In the genomic region with DNA sequence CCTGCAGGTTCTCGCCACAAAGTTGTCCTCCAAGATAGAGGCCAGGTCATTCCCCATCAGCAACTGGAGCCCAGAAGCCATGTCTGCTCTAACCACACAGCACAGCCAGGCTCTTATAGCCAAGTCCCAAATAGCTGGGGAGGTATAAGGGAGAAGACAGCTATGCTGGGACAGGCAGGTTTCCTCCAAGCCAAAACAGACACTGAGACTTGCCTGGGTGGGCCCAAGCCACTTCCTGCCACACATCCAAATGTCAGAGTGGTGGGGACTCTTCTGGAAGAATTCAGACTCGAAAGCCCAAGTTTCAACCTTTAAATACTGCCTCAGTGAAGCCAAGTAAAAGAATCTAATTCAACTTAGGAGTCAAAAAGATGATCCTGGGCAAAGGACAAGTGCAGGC, we compare ENCODE assay signal across 14 mouse cellular contexts. TPM values are rescaled to one million over a fixed set of nuclear protein-coding genes. Genes with fewer than 3 reads are reported as not detected.
DNase-seq lines count a peak whose midpoint lies in the region; ATAC-seq lines count a peak whose summit lies in the region.
"Had no signal": no experiment of that assay in that cellular context is flagged by ENCODE, and none has a peak within 500 bp of the region (broad histone marks: within the 10 kb centered on the region; RNA-seq: fewer than 3 reads in every experiment).

No protein-coding gene starts in this region.

- H3K4me3 ChIP-seq in forebrain, embryonic 10.5 days: no peak overlapping the region
- no peak overlapping the region for H3K4me3 ChIP-seq in forebrain, embryonic 11.5 days (ENCODE audit: low read depth, low read length)
- H3K4me3 ChIP-seq in kidney, embryonic 15.5 days (replicated peaks): no peak overlapping the region
- H3K4me3 ChIP-seq in brown adipose tissue, adult 24 weeks (ENCODE audit: insufficient read depth, low read depth, low read length): no peak overlapping the region

- H3K27me3 ChIP-seq in forebrain, embryonic 10.5 days (ENCODE audit: poor library complexity, severe bottlenecking): no peaks in the 10 kb centered on the region
- no peaks in the 10 kb centered on the region for H3K27me3 ChIP-seq in forebrain, embryonic 11.5 days (ENCODE audit: control insufficient read depth, insufficient read depth, low read length)
- H3K27me3 ChIP-seq in kidney, embryonic 15.5 days: no peaks in the 10 kb centered on the region
- H3K27me3 ChIP-seq: Patski had no signal

- 90% methylated on average over 2 of the region's 2 CpGs for WGBS in forebrain, embryonic 10.5 days
- 94% methylated on average over 2 of the region's 2 CpGs for WGBS in forebrain, embryonic 11.5 days
- WGBS in kidney, embryonic 15.5 days: 83% methylated on average over 2 of the region's 2 CpGs

- H3K9ac ChIP-seq in forebrain, embryonic 11.5 days (ENCODE audit: low read length): no peak overlapping the region
- no peak overlapping the region for H3K9ac ChIP-seq in kidney, embryonic 15.5 days

- peak overlapping the region; percentile 22 for H3K27ac ChIP-seq in forebrain, embryonic 10.5 days
- H3K27ac ChIP-seq in forebrain, embryonic 11.5 days (ENCODE audit: low read depth, low read length): no peak overlapping the region
- H3K27ac ChIP-seq in kidney, embryonic 15.5 days: peak overlapping the region; percentile 56
- peak overlapping the region; percentile 28; the same call in 1 of the 2 replicates for H3K27ac ChIP-seq in brown adipose tissue, adult 24 weeks (replicated peaks; ENCODE audit: low read depth, low read length)

- peaks cover 64% of the 10 kb centered on the region for H3K36me3 ChIP-seq in forebrain, embryonic 10.5 days (replicated peaks)
- no peaks in the 10 kb centered on the region for H3K36me3 ChIP-seq in forebrain, embryonic 11.5 days (ENCODE audit: control insufficient read depth, insufficient read depth, low read length)
- peaks cover 8% of the 10 kb centered on the region for H3K36me3 ChIP-seq in kidney, embryonic 15.5 days

- peaks cover 48% of the 10 kb centered on the region for H3K4me1 ChIP-seq in forebrain, embryonic 10.5 days
- H3K4me1 ChIP-seq in forebrain, embryonic 11.5 days (replicated peaks; ENCODE audit: control insufficient read depth, insufficient read depth, low read length): no peaks in the 10 kb centered on the region
- peaks cover 57% of the 10 kb centered on the region for H3K4me1 ChIP-seq in kidney, embryonic 15.5 days
- peaks cover 65% of the 10 kb centered on the region for H3K4me1 ChIP-seq in brown adipose tissue, adult 24 weeks (ENCODE audit: control insufficient read depth, insufficient read depth, insufficient read length, low read length)

- no peak for DNase-seq in forebrain, embryonic 10.5 days (ENCODE audit: extremely low spot score, low spot score)
- no peak for DNase-seq in forebrain, embryonic 11.5 days (ENCODE audit: low spot score)
- no peak for DNase-seq in kidney, postnatal 14 days
- peak; percentile 19 to 45 for DNase-seq in thymus, postnatal 10 days (ENCODE audit: low spot score in 2 of 2)
- no peak for DNase-seq in left cerebral cortex, adult 9 months (ENCODE audit: low spot score in 2 of 2)
- DNase-seq: adrenal gland, postnatal 14 days; cerebellum, adult 11 months; left cerebral cortex, postnatal 4 days; spleen, adult 18-20 months had no signal

- H3K9me3 ChIP-seq in forebrain, embryonic 10.5 days: no peaks in the 10 kb centered on the region
- no peaks in the 10 kb centered on the region for H3K9me3 ChIP-seq in forebrain, embryonic 11.5 days (ENCODE audit: control insufficient read depth, low read length)
- H3K9me3 ChIP-seq in kidney, embryonic 15.5 days (replicated peaks): no peaks in the 10 kb centered on the region

- H3K4me2 ChIP-seq in forebrain, embryonic 11.5 days (ENCODE audit: low read depth, low read length, severe bottlenecking): no peak overlapping the region
- H3K4me2 ChIP-seq in kidney, embryonic 15.5 days: no peak overlapping the region

- ATAC-seq in forebrain, embryonic 11.5 days (replicated peaks; ENCODE audit: low FRiP score): no peak
- no peak for ATAC-seq in kidney, embryonic 15.5 days (replicated peaks; ENCODE audit: low FRiP score)
- no peak for ATAC-seq in frontal cortex, adult (ENCODE audit: low TSS enrichment)
- ATAC-seq: hindbrain, embryonic 16.5 days had no signal

RNA-seq across cellular contexts. Expression of a gene that starts 37.9 kb away (rescaled TPM):
- polyA plus RNA-seq in forebrain, embryonic 10.5 days (2016; fragmentation: Nextera tagmentation; extraction: Ambion mirVana): 3.8 and 5.1 TPM in 2 replicates
- 4.0 and 4.4 TPM in 2 replicates for polyA plus RNA-seq in forebrain, embryonic 11.5 days (2014; fragmentation: Nextera tagmentation; extraction: Ambion mirVana)
- polyA plus RNA-seq in kidney, embryonic 15.5 days (2015; fragmentation: Nextera tagmentation; extraction: Ambion mirVana): 4.5 and 5.2 TPM in 2 replicates
- 8.4 and 10.4 TPM in 2 replicates for polyA plus RNA-seq in brown adipose tissue, adult 24 weeks (2012; ENCODE audit: insufficient read depth, insufficient read length, missing spikeins)

RNA-seq across cellular contexts. Expression of a gene that starts 38.0 kb away (rescaled TPM):
- polyA plus RNA-seq in forebrain, embryonic 10.5 days (2016; fragmentation: Nextera tagmentation; extraction: Ambion mirVana): 165 and 170 TPM in 2 replicates
- polyA plus RNA-seq in forebrain, embryonic 11.5 days (2014; fragmentation: Nextera tagmentation; extraction: Ambion mirVana): 153 and 155 TPM in 2 replicates
- 205 and 210 TPM in 2 replicates for polyA plus RNA-seq in kidney, embryonic 15.5 days (2015; fragmentation: Nextera tagmentation; extraction: Ambion mirVana)
- polyA plus RNA-seq in brown adipose tissue, adult 24 weeks (2012; ENCODE audit: insufficient read depth, insufficient read length, missing spikeins): 437 and 615 TPM in 2 replicates

RNA-seq across cellular contexts. Expression of a gene that starts 38.4 kb away (rescaled TPM):
- 5.1 and 5.3 TPM in 2 replicates for polyA plus RNA-seq in forebrain, embryonic 10.5 days (2016; fragmentation: Nextera tagmentation; extraction: Ambion mirVana)
- 5.2 and 6.0 TPM in 2 replicates for polyA plus RNA-seq in forebrain, embryonic 11.5 days (2014; fragmentation: Nextera tagmentation; extraction: Ambion mirVana)
- polyA plus RNA-seq in kidney, embryonic 15.5 days (2015; fragmentation: Nextera tagmentation; extraction: Ambion mirVana): 3.4 and 4.6 TPM in 2 replicates
- polyA plus RNA-seq in brown adipose tissue, adult 24 weeks (2012; ENCODE audit: insufficient read depth, insufficient read length, missing spikeins): not detected in 2 replicates

RNA-seq across cellular contexts. Expression of a gene that starts 52.9 kb away (rescaled TPM):
- 0.36 and 0.53 TPM in 2 replicates for polyA plus RNA-seq in forebrain, embryonic 10.5 days (2016; fragmentation: Nextera tagmentation; extraction: Ambion mirVana)
- 0.20 and 0.35 TPM in 2 replicates for polyA plus RNA-seq in forebrain, embryonic 11.5 days (2014; fragmentation: Nextera tagmentation; extraction: Ambion mirVana)
- polyA plus RNA-seq in kidney, embryonic 15.5 days (2015; fragmentation: Nextera tagmentation; extraction: Ambion mirVana): 0.88 and 0.98 TPM in 2 replicates
- not detected in 2 replicates for polyA plus RNA-seq in brown adipose tissue, adult 24 weeks (2012; ENCODE audit: insufficient read depth, insufficient read length, missing spikeins)

RNA-seq across cellular contexts. Expression of a gene that starts 55.8 kb away (rescaled TPM):
- 51.7 and 57.1 TPM in 2 replicates for polyA plus RNA-seq in forebrain, embryonic 10.5 days (2016; fragmentation: Nextera tagmentation; extraction: Ambion mirVana)
- polyA plus RNA-seq in forebrain, embryonic 11.5 days (2014; fragmentation: Nextera tagmentation; extraction: Ambion mirVana): 81.7 and 88.6 TPM in 2 replicates
- 40.0 and 42.2 TPM in 2 replicates for polyA plus RNA-seq in kidney, embryonic 15.5 days (2015; fragmentation: Nextera tagmentation; extraction: Ambion mirVana)
- 33.7 and 35.6 TPM in 2 replicates for polyA plus RNA-seq in brown adipose tissue, adult 24 weeks (2012; ENCODE audit: insufficient read depth, insufficient read length, missing spikeins)

Comparison
In these comparisons a context has a peak if more than half of its experiments do, and no peak if none do; other contexts are left out.
1. DNase-seq: peak in thymus, postnatal 10 days (2 of 2); none in forebrain, embryonic 10.5 days (single experiment), forebrain, embryonic 11.5 days (single experiment), kidney, postnatal 14 days (single experiment) and left cerebral cortex, adult 9 months (0 of 2).